Mouse (Mus musculus) C2C12 (cell line): Measurements from ENCODE around the gene Chst8.

Experiments used
- CTCF ChIP-seq: IDR thresholded peaks from one replicate; pipeline ENCODE4 v1.5.1; 2011; ENCODE audit not compliant: control insufficient read depth, insufficient read depth, insufficient read length
- MAX ChIP-seq: IDR thresholded peaks from one replicate; pipeline ENCODE4 v1.6.1; 2011; ENCODE audit warnings: mild to moderate bottlenecking, control low read depth
- MYOD1 ChIP-seq: IDR thresholded peaks from one replicate; pipeline ENCODE4 v1.6.1; 2011; ENCODE audit warnings: low read depth; ENCODE audit not compliant: control insufficient read depth, insufficient read length

- TF ChIP-seq CTCF (no peak), MAX (no peak), MYOD1 (no peak)
These were observed 9.1 kb upstream of the Chst8 start for GRCm38 (mm10) chr7:34821587-34821986.
